Mouse (Mus musculus) MEL (cell line): ENCODE results near the gene Syt3. TPM values are rescaled to one million over a fixed set of nuclear protein-coding genes. Genes with fewer than 3 reads are reported as not detected.

ENCODE experiments used
- DNase-seq: peaks from one replicate; pipeline ENCODE4 v3.0.0; 2011; ENCODE audit warnings: low read depth, low spot score
- H3K27ac ChIP-seq: 2 replicates; pipeline ENCODE4 v1.5.1; 2012; ENCODE audit warnings: low read depth, mild to moderate bottlenecking, control low read depth, low read length, moderate library complexity; ENCODE audit not compliant: control insufficient read depth
- H3K27me3 ChIP-seq, 2 experiments: fragments of 150-350 bp in 1 of 2; sonication (generic) in 1 of 2; 2 replicates each; pipeline ENCODE4 v1.6.1; 2012; ENCODE audit warnings: low read length in 2 of 2, mild to moderate bottlenecking in 2 of 2, improper control_type of control experiment in 1 of 2, moderate library complexity in 1 of 2; ENCODE audit not compliant: insufficient read depth in 2 of 2, control insufficient read depth in 1 of 2
- H3K36me3 ChIP-seq, 2 experiments: 2 replicates each; pipeline ENCODE4 v1.6.1; 2012 to 2014; ENCODE audit warnings: low read length in 2 of 2, improper control_type of control experiment in 1 of 2, inconsistent platforms in 1 of 2, mild to moderate bottlenecking in 1 of 2; ENCODE audit not compliant: insufficient read depth in 2 of 2, control insufficient read depth in 1 of 2
- H3K4me1 ChIP-seq, 2 experiments: fragments of 150-350 bp in 1 of 2; sonication (generic) in 1 of 2; 2 replicates each; pipeline ENCODE4 v1.6.1; 2012; ENCODE audit warnings: low read length in 2 of 2, improper control_type of control experiment in 1 of 2, mild to moderate bottlenecking in 1 of 2; ENCODE audit not compliant: insufficient read depth in 2 of 2, control insufficient read depth in 1 of 2
- H3K4me3 ChIP-seq, 2 experiments: fragments of 150-350 bp in 1 of 2; sonication (generic) in 1 of 2; 2 replicates each; pipeline ENCODE4 v1.5.1; 2012; ENCODE audit warnings: low read depth in 2 of 2, low read length in 2 of 2, mild to moderate bottlenecking in 2 of 2, moderate library complexity in 2 of 2, control low read depth in 1 of 2, improper control_type of control experiment in 1 of 2; ENCODE audit not compliant: control insufficient read depth in 1 of 2, insufficient read depth in 1 of 2
- H3K79me2 ChIP-seq: 2 replicates; pipeline ENCODE4 v1.6.1; 2012; ENCODE audit warnings: mild to moderate bottlenecking, low read length, moderate library complexity; ENCODE audit not compliant: control insufficient read depth, poor library complexity, insufficient read depth
- H3K9ac ChIP-seq: 2 replicates; pipeline ENCODE4 v1.6.1; 2012; ENCODE audit warnings: low read depth, mild to moderate bottlenecking, control low read depth, low read length, moderate library complexity; ENCODE audit not compliant: control insufficient read depth, poor library complexity, severe bottlenecking
- H3K9me3 ChIP-seq: fragments of 150-350 bp; sonication (generic); replicated peaks from 2 replicates; pipeline ENCODE4 v1.6.1; 2012; ENCODE audit warnings: mild to moderate bottlenecking, low read length, improper control_type of control experiment, moderate library complexity; ENCODE audit not compliant: insufficient read depth
- CHD1 ChIP-seq: IDR thresholded peaks from 2 replicates; pipeline ENCODE4 v1.6.1; 2012; ENCODE audit warnings: low read depth, mild to moderate bottlenecking, inconsistent platforms, low read length, improper control_type of control experiment
- CHD2 ChIP-seq: IDR thresholded peaks from 2 replicates; pipeline ENCODE4 v1.6.1; 2011; ENCODE audit warnings: low read length, improper control_type of control experiment
- CTCF ChIP-seq, 3 experiments: IDR thresholded peaks in 2 of 3; conservative IDR thresholded peaks in 1 of 3; 2 replicates each; pipeline ENCODE4 v1.5.1; 2011 to 2012; ENCODE audit warnings: low read length in 3 of 3, low read depth in 2 of 3, mild to moderate bottlenecking in 2 of 3, improper control_type of control experiment in 1 of 3, inconsistent platforms in 1 of 3, mixed read lengths in 1 of 3, moderate library complexity in 1 of 3; ENCODE audit not compliant: control insufficient read depth in 1 of 3, insufficient read depth in 1 of 3, poor library complexity in 1 of 3, severe bottlenecking in 1 of 3
- E2F4 ChIP-seq: IDR thresholded peaks from 2 replicates; pipeline ENCODE4 v1.6.1; 2011; ENCODE audit warnings: low read depth, low read length, improper control_type of control experiment, borderline replicate concordance
- ELF1 ChIP-seq: IDR thresholded peaks from 2 replicates; pipeline ENCODE4 v1.6.1; 2014; ENCODE audit warnings: low read depth, mild to moderate bottlenecking, inconsistent platforms, low read length, improper control_type of control experiment, moderate library complexity
- ETS1 ChIP-seq: IDR thresholded peaks from 2 replicates; pipeline ENCODE4 v1.6.1; 2012; ENCODE audit warnings: low read depth, mild to moderate bottlenecking, inconsistent platforms, low read length, improper control_type of control experiment, moderate library complexity
- GABPA ChIP-seq: IDR thresholded peaks from 2 replicates; pipeline ENCODE4 v1.6.1; 2012; ENCODE audit warnings: low read depth, mild to moderate bottlenecking, inconsistent platforms, low read length, improper control_type of control experiment, moderate library complexity
- GATA1 ChIP-seq: IDR thresholded peaks from 2 replicates; pipeline ENCODE4 v1.6.1; 2011; ENCODE audit warnings: low read depth, low read length, improper control_type of control experiment
- HCFC1 ChIP-seq: IDR thresholded peaks from 2 replicates; pipeline ENCODE4 v1.6.1; 2012; ENCODE audit warnings: low read depth, mild to moderate bottlenecking, inconsistent platforms, low read length, improper control_type of control experiment, moderate library complexity
- MAFK ChIP-seq: IDR thresholded peaks from 2 replicates; pipeline ENCODE4 v1.6.1; 2011; ENCODE audit warnings: low read depth, mild to moderate bottlenecking, low read length, improper control_type of control experiment, borderline replicate concordance
- MEF2A ChIP-seq: IDR thresholded peaks from 2 replicates; pipeline ENCODE4 v1.6.1; 2014; ENCODE audit warnings: low read depth, mild to moderate bottlenecking, inconsistent platforms, low read length, improper control_type of control experiment; ENCODE audit not compliant: poor library complexity, insufficient replicate concordance, severe bottlenecking; ENCODE audit errors: extremely low read depth
- MXI1 ChIP-seq: IDR thresholded peaks from 2 replicates; pipeline ENCODE4 v1.6.1; 2011; ENCODE audit warnings: mild to moderate bottlenecking, low read depth, low read length, improper control_type of control experiment
- MYB ChIP-seq: IDR thresholded peaks from 2 replicates; pipeline ENCODE4 v1.6.1; 2011; ENCODE audit warnings: mild to moderate bottlenecking, low read depth, low read length, improper control_type of control experiment
- MYC ChIP-seq: IDR thresholded peaks from 2 replicates; pipeline ENCODE4 v1.6.1; 2011; ENCODE audit warnings: low read depth, mild to moderate bottlenecking, low read length, improper control_type of control experiment, moderate library complexity
- NELFE ChIP-seq: IDR thresholded peaks from 2 replicates; pipeline ENCODE4 v1.6.1; 2011; ENCODE audit warnings: low read depth, low read length, improper control_type of control experiment
- POLR2AphosphoS2 ChIP-seq: IDR thresholded peaks from 2 replicates; pipeline ENCODE4 v1.6.1; 2011; ENCODE audit warnings: low read length, improper control_type of control experiment
- POLR2AphosphoS5 ChIP-seq: IDR thresholded peaks from 2 replicates; pipeline ENCODE4 v1.6.1; 2012; ENCODE audit warnings: low read depth, borderline replicate concordance, mild to moderate bottlenecking, inconsistent platforms, low read length, moderate library complexity, mixed read lengths
- RAD21 ChIP-seq: IDR thresholded peaks from 2 replicates; pipeline ENCODE4 v1.6.1; 2011; ENCODE audit warnings: mild to moderate bottlenecking, low read depth, low read length, improper control_type of control experiment
- SIN3A ChIP-seq: IDR thresholded peaks from 2 replicates; pipeline ENCODE4 v1.6.1; 2012; ENCODE audit warnings: low read length, improper control_type of control experiment, inconsistent platforms
- SMC3 ChIP-seq: IDR thresholded peaks from 2 replicates; pipeline ENCODE4 v1.6.1; 2011; ENCODE audit warnings: low read depth, low read length, improper control_type of control experiment
- TAL1 ChIP-seq: IDR thresholded peaks from 2 replicates; pipeline ENCODE4 v1.6.1; 2012; ENCODE audit warnings: mild to moderate bottlenecking, inconsistent platforms, low read length, moderate library complexity, mixed read lengths
- TCF12 ChIP-seq: IDR thresholded peaks from 2 replicates; pipeline ENCODE4 v1.6.1; 2014; ENCODE audit warnings: low read depth, mild to moderate bottlenecking, inconsistent platforms, low read length, improper control_type of control experiment, moderate library complexity
- UBTF ChIP-seq: IDR thresholded peaks from 2 replicates; pipeline ENCODE4 v1.6.1; 2012; ENCODE audit warnings: low read depth, mild to moderate bottlenecking, inconsistent platforms, low read length, improper control_type of control experiment, moderate library complexity, borderline replicate concordance; ENCODE audit not compliant: insufficient read depth
- ZC3H11A ChIP-seq: IDR thresholded peaks from 2 replicates; pipeline ENCODE4 v1.6.1; 2012; ENCODE audit warnings: low read depth, mild to moderate bottlenecking, inconsistent platforms, low read length, improper control_type of control experiment
- ZNF384 ChIP-seq: IDR thresholded peaks from 2 replicates; pipeline ENCODE4 v1.6.1; 2012; ENCODE audit warnings: low read depth, mild to moderate bottlenecking, inconsistent platforms, low read length, improper control_type of control experiment
- polyA plus RNA-seq, 2 experiments: library from polyadenylated mRNA; stranded (reverse) in 1 of 2; unstranded in 1 of 2; fragments of >175 nt in 1 of 2; fragments of >200 nt in 1 of 2; gene quantifications; 2 replicates each; pipeline versions ENCODE4 v1.2.1 to v1.2.4; 2012; ENCODE audit warnings: low replicate concordance in 2 of 2, low read depth in 1 of 2; ENCODE audit not compliant: insufficient read length in 2 of 2, insufficient read depth in 1 of 2, missing spikeins in 1 of 2
- total RNA-seq: library from RNA; depleted of rRNA; stranded (reverse); fragments of 300-350 nt; gene quantifications from 2 replicates; pipeline ENCODE4 v1.2.3, GENCODE M21; 2012

Syt3 gene
- total and polyA plus RNA-seq, 3 experiments, result 0.08 to 0.56 TPM; not detected in 1

DNA sequence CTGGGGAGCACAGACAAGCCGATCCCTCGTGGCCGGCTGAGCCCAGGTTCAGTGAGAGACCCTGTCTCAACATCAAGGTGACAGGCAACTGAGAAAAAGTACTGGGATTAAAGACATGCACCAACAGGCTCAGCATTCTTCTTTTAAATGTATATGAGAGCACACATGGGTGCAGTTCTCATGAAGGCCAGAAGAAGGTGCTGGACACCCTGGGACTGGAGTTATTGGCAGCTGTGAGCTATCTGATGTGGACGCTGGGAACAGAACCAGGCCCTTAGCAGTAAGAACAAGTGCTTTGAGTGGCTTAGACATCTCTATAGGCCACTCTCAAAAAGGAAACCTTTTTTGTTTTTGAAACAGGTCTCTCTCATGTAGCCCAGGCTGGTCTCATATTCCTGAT is 27.2 kb downstream of the Syt3 start:
- Histone ChIP-seq H3K4me3 (no peak overlapping the region), H3K79me2 (no peaks in the 10 kb centered on the region), H3K9ac (no peak overlapping the region), H3K27ac (no peak overlapping the region), H3K4me1 (peaks cover 0 to 5% of the 10 kb centered on the region in 2 experiments; a peak in 2 of 4 replicates), H3K36me3 (no peaks in the 10 kb centered on the region), H3K27me3 (no peaks in the 10 kb centered on the region), H3K9me3 (no peaks in the 10 kb centered on the region)
- DNase-seq, result peak; percentile 48
- TF ChIP-seq MEF2A, result no peak
- TF ChIP-seq POLR2AphosphoS2, result no peak
- TF ChIP-seq MXI1, result no peak
- TF ChIP-seq CHD2, result no peak
- TF ChIP-seq ZC3H11A, result no peak
- TF ChIP-seq UBTF, result no peak
- TF ChIP-seq RAD21, result peak; percentile 45
- TF ChIP-seq TCF12, result no peak
- no peak for TF ChIP-seq SIN3A
- TF ChIP-seq ELF1, result no peak
- no peak for TF ChIP-seq ETS1
- peak; percentile 51 to 74 (median 61) for TF ChIP-seq CTCF (IDR thresholded peaks at IDR 0.05 in 2 of 3, conservative IDR thresholded peaks at IDR 0.05 in 1 of 3; ENCODE audit: control insufficient read depth in 1 of 3, insufficient read depth in 1 of 3, low read depth in 2 of 3, low read length in 3 of 3, poor library complexity in 1 of 3, severe bottlenecking in 1 of 3)
- peak; percentile 56 for TF ChIP-seq SMC3
- TF ChIP-seq NELFE, result no peak
- 0 out of 2 replicates have a peak, but pooled peaks have one; percentile 18 for TF ChIP-seq GATA1
- no peak for TF ChIP-seq E2F4
- no peak for TF ChIP-seq MAFK
- no peak for TF ChIP-seq GABPA
- TF ChIP-seq TAL1, result no peak
- TF ChIP-seq ZNF384, result no peak
- no peak for TF ChIP-seq HCFC1
- no peak for TF ChIP-seq MYB
- TF ChIP-seq CHD1, result no peak
- no peak for TF ChIP-seq MYC
- TF ChIP-seq POLR2AphosphoS5, result no peak
